Mouse (Mus musculus): Measurements from ENCODE around the gene Gm5148. TPM values are rescaled to one million over a fixed set of nuclear protein-coding genes. Genes with fewer than 3 reads are reported as not detected.

Gene Gm5148
- polyA plus RNA-seq (2014; fragmentation: Illumina TruSeq; extraction: RNeasy Lipid Tissue Mini Kit (QIAGEN cat#74804); ENCODE audit: low read depth, low replicate concordance), result not detected

DNA sequence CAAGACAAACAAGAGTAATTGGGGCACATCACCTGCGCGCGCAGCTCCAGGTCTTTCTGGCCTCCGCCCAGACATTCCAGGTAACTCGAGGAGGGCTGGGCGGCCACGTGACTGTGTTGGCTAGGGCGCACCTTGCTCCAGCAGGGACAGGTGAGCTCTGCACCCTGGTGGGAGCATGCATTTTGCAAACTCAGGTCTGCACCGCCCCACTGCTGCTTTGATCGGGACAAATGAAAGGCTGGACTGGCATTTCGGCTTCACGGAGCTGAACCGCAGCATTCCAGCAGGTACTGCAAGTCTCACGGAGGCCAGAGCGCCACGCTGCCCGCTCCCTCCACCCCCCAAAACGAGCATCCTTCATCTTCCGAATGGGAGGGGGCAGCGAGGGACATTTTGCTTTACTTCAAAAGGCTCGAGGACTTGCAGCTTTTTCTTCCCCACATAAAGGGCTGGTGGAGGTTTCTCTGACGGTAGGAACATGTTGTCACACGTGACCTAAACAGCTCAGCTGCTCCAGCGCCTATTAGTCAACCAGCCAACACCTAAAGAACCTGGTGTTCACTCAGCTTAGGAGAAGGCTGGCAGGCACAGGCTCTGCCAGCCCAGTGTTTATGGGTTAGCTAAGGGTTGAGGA, at the start of gene Gm5148:
Gene Gm5148 (minus strand): TSS at position 320 of the 634 bp plus-strand sequence.

Other genes starting within 250 kb of the Gm5148 start
- 23.1 TPM for gene Spry1, start 84.5 kb downstream of the Gm5148 start, polyA plus RNA-seq (2014; fragmentation: Illumina TruSeq; extraction: RNeasy Lipid Tissue Mini Kit (QIAGEN cat#74804); ENCODE audit: low read depth, low replicate concordance)